Mouse (Mus musculus) cerebellum, adult 8-10 months (tissue): ENCODE data around the gene Dnm1.

ENCODE experiments used
- DNase-seq: peaks from one replicate; pipeline ENCODE4 v3.0.0; 2022

Dnm1 gene

GRCm38 (mm10) chr2:32361437-32361836, 8.3 kb upstream of the Dnm1 start:
- DNase-seq, result peak; percentile 90

GRCm38 (mm10) chr2:32360741-32361140, 7.6 kb upstream of the Dnm1 start:
- DNase-seq, result peak; percentile 84

GRCm38 (mm10) chr2:32358381-32358780, 5.2 kb upstream of the Dnm1 start:
- peak; percentile 22 for DNase-seq

GRCm38 (mm10) chr2:32357710-32358109, 4.6 kb upstream of the Dnm1 start:
- DNase-seq, result no peak

- DNase-seq, result peak; percentile 23
These were observed 3.1 kb upstream of the Dnm1 start for GRCm38 (mm10) chr2:32356216-32356615.

GRCm38 (mm10) chr2:32354336-32354895, 1.3 kb upstream of the Dnm1 start:
- peak; percentile 29 for DNase-seq

GRCm38 (mm10) chr2:32353836-32354235, 698 bp upstream of the Dnm1 start:
- DNase-seq, result no peak

- peak; percentile 76 for DNase-seq
These were observed 759 bp downstream of the Dnm1 start, which contains the start of gene Ciz1 for GRCm38 (mm10) chr2:32352151-32353006. Ciz1 (plus strand) TSS chr2:32352327.

GRCm38 (mm10) chr2:32351471-32351961, 1.6 kb downstream of the Dnm1 start:
- peak; percentile 68 for DNase-seq

- DNase-seq, result peak; percentile 70
These were observed 2.6 kb downstream of the Dnm1 start for GRCm38 (mm10) chr2:32350471-32351051.

- peak; percentile 52 for DNase-seq
These were observed 3.4 kb downstream of the Dnm1 start for GRCm38 (mm10) chr2:32349625-32350255.

GRCm38 (mm10) chr2:32348311-32348710, 4.8 kb downstream of the Dnm1 start:
- DNase-seq, result peak; percentile 71

GRCm38 (mm10) chr2:32347019-32347418, 6.1 kb downstream of the Dnm1 start:
- DNase-seq, result no peak

GRCm38 (mm10) chr2:32344598-32345321, 8.4 kb downstream of the Dnm1 start:
- DNase-seq, result no peak

- peak; percentile 97 for DNase-seq
These were observed 9.1 kb downstream of the Dnm1 start for GRCm38 (mm10) chr2:32344056-32344455.

- peak; percentile 67 for DNase-seq
These were observed 9.8 kb downstream of the Dnm1 start for GRCm38 (mm10) chr2:32343351-32343671.

GRCm38 (mm10) chr2:32342539-32343350, 10.4 kb downstream of the Dnm1 start:
- peak; percentile 82 for DNase-seq

- DNase-seq, result no peak
These were observed 11.1 kb downstream of the Dnm1 start for GRCm38 (mm10) chr2:32342039-32342438.

- DNase-seq, result peak; percentile 61
These were observed 11.6 kb downstream of the Dnm1 start for GRCm38 (mm10) chr2:32341634-32341939.

- DNase-seq, result no peak
These were observed 12.1 kb downstream of the Dnm1 start for GRCm38 (mm10) chr2:32340836-32341633.
